Mouse (Mus musculus) right cerebral cortex, postnatal 10 days (tissue): ENCODE results near the gene Aanat.

ENCODE experiments used
- DNase-seq, 2 experiments: peaks; one replicate each; pipeline ENCODE4 v3.0.0; 2021; ENCODE audit warnings: low spot score in 2 of 2

Aanat gene

GRCm38 (mm10) chr11:116574486-116574885 is 11.7 kb upstream of the Aanat start:
- DNase-seq = no peak

- DNase-seq = no peak
These were observed 11.2 kb upstream of the Aanat start for GRCm38 (mm10) chr11:116574982-116575381.

DNA sequence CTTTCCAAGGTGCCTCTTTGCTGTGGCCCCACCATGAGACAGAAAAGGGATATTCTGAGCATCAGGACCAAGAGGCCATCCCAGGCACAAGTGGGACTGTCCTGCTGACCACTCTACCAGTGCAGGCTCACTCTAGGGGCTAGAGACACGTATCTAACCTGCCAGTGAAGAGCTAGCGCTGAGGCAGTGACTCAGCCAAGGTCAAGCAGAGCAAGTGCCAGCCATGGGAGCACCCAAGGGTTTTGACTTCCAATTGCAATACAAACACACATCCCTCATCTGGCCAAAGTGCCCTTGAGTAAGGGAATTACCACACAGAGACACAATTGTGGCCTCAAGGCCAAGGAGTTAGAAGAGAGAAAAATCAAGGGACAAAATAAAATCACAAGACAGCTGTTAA is 10.8 kb upstream of the Aanat start:
- DNase-seq = no peak

- DNase-seq = no peak
These were observed 7.0 kb upstream of the Aanat start for GRCm38 (mm10) chr11:116579280-116579679.

GRCm38 (mm10) chr11:116580031-116580652 is 6.1 kb upstream of the Aanat start:
- DNase-seq = no peak

DNA sequence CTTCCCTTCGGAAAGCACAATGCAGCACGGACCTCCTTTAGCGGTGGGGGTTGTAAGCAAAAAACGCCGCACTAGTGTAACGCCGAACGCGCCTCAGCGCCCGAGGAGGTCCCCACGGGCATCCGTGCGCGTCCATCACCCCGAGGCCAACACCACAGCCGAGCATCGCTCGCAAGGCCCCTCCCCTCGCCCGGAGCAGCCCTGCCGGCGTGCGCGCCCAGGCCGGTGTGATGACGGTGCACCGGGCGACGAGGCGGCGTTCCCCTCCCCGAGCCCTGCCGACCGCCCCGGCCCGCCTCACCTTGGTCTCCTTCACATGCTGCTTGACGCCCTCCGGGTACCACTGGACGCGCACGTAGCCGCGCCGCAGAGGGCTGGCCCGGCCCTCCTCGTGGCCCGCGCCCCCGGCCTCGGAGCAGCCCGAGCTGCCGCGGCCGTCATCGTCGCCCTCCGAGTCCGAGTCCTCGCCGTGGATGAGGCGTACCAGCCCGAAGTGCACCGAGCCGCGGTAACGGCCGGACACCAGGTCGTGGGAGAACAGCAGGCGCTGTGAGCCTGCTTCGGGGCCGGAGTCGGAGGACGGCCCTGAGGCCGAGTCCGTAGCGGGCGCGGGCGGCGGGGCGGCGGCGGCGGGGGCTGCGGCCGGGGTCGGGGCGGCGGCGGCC is 5.4 kb upstream of the Aanat start:
- peak; percentile 61 to 71 for DNase-seq

- peak; percentile 92 for DNase-seq
These were observed 4.8 kb upstream of the Aanat start, which contains the start of gene Ube2o for GRCm38 (mm10) chr11:116581376-116581814. Gene Ube2o (minus strand): TSS chr11:116581447.

- no peak for DNase-seq
These were observed 550 bp upstream of the Aanat start for GRCm38 (mm10) chr11:116585682-116586081.

DNA sequence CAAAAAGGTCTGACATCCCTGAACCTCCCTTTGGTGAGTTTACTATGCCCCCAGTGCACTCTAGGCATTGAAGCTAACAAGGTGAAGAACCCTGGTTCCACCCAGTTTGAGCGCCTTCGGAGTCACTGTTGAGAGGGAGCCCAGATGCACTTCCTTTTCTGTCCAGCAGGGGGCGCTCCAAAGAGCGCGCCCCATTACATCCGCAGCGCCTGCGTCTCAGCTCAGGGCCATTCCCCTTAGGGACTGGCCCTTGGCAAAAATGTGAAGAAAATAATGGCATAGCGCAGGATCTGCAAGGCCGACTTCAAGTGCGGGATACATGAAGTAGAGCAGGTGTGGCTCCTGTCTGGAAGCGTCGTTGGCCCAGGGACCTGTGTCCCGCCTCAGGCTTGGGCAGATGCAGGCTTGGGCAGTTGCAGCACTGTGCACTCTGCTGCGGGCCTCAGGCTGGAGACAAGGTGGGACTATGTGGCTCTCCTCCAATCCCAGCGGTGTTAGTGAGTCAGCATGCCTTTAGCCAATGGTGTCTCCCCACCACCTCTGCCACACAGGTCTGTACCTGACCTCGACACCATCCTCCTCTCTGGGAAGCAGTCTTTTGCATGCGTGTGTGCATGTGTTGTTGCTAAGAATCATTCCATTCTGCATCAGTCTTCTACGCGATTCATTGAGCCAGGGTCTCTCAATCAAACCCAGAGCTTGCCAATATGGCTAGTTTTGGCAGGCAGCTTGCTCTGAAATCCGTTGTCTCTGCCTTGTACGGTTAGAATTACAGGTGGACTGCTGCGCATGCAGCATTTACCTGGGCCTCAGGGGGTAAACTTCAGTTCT is 784 bp downstream of the Aanat start:
- peak; percentile 66 to 70 for DNase-seq

- no peak for DNase-seq
These were observed 2.8 kb downstream of the Aanat start for GRCm38 (mm10) chr11:116589020-116589531.

DNA sequence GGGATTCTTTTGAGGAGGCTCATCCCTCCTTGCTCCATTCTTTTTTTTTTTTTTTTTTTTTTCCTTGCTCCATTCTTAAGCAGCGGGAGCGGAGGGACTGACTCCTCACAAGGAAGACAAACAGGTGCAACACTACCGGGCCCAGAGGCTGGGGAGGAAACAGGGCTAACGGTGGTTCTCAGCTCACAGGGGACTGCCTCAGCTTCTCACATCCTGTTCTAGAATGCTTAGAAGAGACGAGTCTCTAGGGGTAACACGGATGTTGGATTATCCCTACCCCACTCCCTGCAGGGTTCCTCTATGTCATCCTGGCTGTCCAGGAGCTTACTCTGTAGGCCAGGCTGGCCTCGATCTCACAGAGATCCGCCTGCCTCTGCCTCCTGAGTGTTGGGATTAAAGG is 3.3 kb downstream of the Aanat start:
- no peak for DNase-seq

DNA sequence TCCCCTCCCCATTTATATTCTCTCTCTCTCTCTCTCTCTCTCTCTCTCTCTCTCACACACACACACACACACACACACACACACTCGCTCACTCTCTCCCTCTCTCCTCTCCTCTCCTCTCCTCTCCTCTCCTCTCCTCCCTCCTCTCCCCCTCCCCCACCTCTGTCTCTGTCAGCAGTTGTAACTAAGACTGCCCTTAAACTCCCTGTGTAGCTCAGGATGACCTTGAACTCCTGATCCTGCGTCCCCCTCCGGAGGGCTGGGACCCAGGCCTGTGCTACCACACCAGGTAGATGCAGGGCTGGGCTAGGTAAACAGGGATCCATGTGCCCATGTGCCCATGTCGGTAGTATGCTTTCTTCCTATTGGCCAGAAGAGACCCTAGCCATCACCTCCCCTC is 5.4 kb downstream of the Aanat start:
- DNase-seq = no peak

- peak; percentile 93 to 95 for DNase-seq
These were observed 6.2 kb downstream of the Aanat start for GRCm38 (mm10) chr11:116592428-116592827.

DNA sequence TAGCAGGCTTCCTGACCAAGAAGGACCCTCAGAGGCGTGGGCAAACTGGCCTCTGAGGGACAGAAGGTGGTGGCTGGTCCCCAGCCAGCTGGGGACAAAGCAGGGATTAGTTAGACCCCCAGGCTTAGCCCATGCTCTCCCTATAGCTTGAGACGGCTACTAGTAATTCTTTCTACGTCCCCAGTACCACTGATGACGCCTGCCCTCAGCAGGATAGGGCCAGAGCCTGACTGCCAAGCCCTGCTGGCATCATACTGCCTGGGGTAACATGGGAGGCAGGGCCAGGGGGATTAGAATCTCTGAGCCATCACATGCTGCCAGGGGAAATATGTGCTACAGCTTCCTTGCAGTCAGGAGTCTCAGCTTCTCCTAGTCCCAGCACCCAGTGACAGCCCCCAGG is 7.1 kb downstream of the Aanat start:
- no peak for DNase-seq

- DNase-seq = no peak
These were observed 10.5 kb downstream of the Aanat start for GRCm38 (mm10) chr11:116596766-116597165.

- DNase-seq = no peak
These were observed 12.0 kb downstream of the Aanat start for GRCm38 (mm10) chr11:116598193-116598592.

- DNase-seq = no peak
These were observed 13.0 kb downstream of the Aanat start for GRCm38 (mm10) chr11:116599230-116599629.

GRCm38 (mm10) chr11:116601166-116601565 is 14.9 kb downstream of the Aanat start:
- no peak for DNase-seq

- DNase-seq = no peak
These were observed 15.8 kb downstream of the Aanat start for GRCm38 (mm10) chr11:116602043-116602442.

DNA sequence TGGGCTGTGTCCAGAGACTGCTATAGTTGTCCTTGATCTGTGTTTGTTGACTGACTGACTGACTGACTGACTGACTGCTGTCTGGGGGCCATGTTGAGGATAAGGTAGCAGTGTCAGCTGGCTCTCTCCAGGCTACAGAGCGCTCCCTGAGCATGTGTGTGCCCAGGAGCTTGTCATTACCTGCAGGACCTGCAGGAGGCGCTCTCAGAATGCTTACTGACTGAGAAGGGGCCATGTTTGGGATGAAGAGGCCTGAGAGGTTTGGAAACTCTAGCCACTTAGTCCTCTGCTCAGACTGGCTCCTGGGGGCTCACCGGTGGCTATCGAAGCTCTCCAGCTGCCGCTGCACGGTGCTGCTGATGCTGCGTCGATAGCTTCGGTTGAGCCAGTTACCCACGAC is 17.1 kb downstream of the Aanat start:
- DNase-seq = no peak

DNA sequence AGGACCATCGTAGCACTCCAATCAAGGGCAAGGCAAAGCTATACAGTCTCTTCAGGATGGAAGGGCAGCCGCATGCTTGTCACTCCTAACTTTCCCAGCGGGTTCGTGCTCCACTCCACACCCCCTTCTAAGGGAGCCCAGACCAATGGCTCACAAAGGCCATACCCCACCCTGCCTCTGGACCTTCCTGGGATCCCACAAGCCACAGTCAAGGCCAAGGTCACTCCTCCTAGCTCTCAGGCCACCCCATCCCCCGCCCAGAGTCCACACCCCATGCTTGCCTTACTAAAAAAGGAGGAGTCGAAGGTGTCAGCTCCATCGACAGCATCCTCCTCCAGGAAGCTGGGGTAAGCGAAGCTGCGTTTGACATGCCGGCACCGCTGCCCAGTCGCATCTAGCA is 17.9 kb downstream of the Aanat start:
- DNase-seq = no peak

DNA sequence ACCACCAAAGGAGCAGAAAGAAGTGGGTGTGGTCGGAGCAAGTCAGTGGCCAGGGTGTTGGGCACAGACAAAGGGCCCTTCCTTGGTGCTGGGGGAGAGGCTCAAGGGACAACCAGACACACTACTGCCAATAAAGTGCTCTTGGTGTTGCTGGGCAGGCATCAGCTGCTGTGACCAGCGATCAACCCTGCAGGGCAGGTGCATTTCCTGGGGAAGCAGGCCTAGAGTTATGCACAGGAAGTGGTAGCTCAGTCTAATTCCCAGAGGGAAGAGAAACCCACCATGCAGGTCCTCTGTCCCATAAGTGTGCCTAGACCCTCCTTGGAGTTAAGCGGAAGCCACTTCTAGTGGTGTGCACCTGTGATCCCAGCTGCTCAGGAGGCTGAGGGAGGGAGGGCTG is 21.5 kb downstream of the Aanat start:
- DNase-seq = no peak
